Mouse (Mus musculus): ENCODE data around the gene Espn.

Espn gene

GRCm38 (mm10) chr4:152087211-152088081 lies 64.7 kb downstream of the Espn start:
- in situ Hi-C loops (cut with MboI; ENCODE audit: unreplicated experiment in 2 of 2), result loop anchor here in 1 of 2 experiments (25.0 kb wide), 1 partner anchor 925 kb away; no protein-coding TSS in a partner anchor

- in situ Hi-C loops (cut with MboI; ENCODE audit: unreplicated experiment in 2 of 2), result loop anchor here in 1 of 2 experiments (25.0 kb wide), 1 partner anchor 924 kb away; no protein-coding TSS in a partner anchor
Observed at GRCm38 (mm10) chr4:152086505-152087210, 65.5 kb downstream of the Espn start.

- in situ Hi-C loops (cut with MboI; ENCODE audit: unreplicated experiment in 2 of 2), result loop anchor here in 1 of 2 experiments (25.0 kb wide), 1 partner anchor 922 kb away; no protein-coding TSS in a partner anchor
Observed at GRCm38 (mm10) chr4:152084616-152085015, 67.6 kb downstream of the Espn start.

- in situ Hi-C loops (cut with MboI; ENCODE audit: unreplicated experiment in 2 of 2), result loop anchor here in 1 of 2 experiments (25.0 kb wide), 1 partner anchor 921 kb away; no protein-coding TSS in a partner anchor
Observed at GRCm38 (mm10) chr4:152083611-152084220, 68.5 kb downstream of the Espn start.

GRCm38 (mm10) chr4:152079931-152080330 lies 72.2 kb downstream of the Espn start:
- in situ Hi-C loops (cut with MboI; ENCODE audit: unreplicated experiment in 2 of 2), result loop anchor here in 1 of 2 experiments (25.0 kb wide), 1 partner anchor 918 kb away; no protein-coding TSS in a partner anchor

GRCm38 (mm10) chr4:152079261-152079660 lies 72.9 kb downstream of the Espn start:
- in situ Hi-C loops (cut with MboI; ENCODE audit: unreplicated experiment in 2 of 2), result loop anchor here in 1 of 2 experiments (25.0 kb wide), 1 partner anchor 917 kb away; no protein-coding TSS in a partner anchor

- in situ Hi-C loops (cut with MboI; ENCODE audit: unreplicated experiment in 2 of 2), result loop anchor here in 1 of 2 experiments (25.0 kb wide), 1 partner anchor 916 kb away; no protein-coding TSS in a partner anchor
Observed at GRCm38 (mm10) chr4:152078105-152078530, 74.1 kb downstream of the Espn start.

GRCm38 (mm10) chr4:152077191-152077590 lies 75.0 kb downstream of the Espn start:
- in situ Hi-C loops (cut with MboI; ENCODE audit: unreplicated experiment in 2 of 2), result loop anchor here in 1 of 2 experiments (25.0 kb wide), 1 partner anchor 915 kb away; no protein-coding TSS in a partner anchor

- in situ Hi-C loops (cut with MboI; ENCODE audit: unreplicated experiment in 2 of 2), result loop anchor here in 1 of 2 experiments (25.0 kb wide), 1 partner anchor 912 kb away; no protein-coding TSS in a partner anchor
Observed at GRCm38 (mm10) chr4:152074548-152074947, 77.6 kb downstream of the Espn start.

GRCm38 (mm10) chr4:152073715-152074114 lies 78.5 kb downstream of the Espn start:
- in situ Hi-C loops (cut with MboI; ENCODE audit: unreplicated experiment in 2 of 2), result loop anchor here in 1 of 2 experiments (25.0 kb wide), 1 partner anchor 911 kb away; no protein-coding TSS in a partner anchor

- in situ Hi-C loops (cut with MboI; ENCODE audit: unreplicated experiment in 2 of 2), result loop anchor here in 1 of 2 experiments (25.0 kb wide), 1 partner anchor 910 kb away; no protein-coding TSS in a partner anchor
Observed at GRCm38 (mm10) chr4:152072655-152073054, 79.5 kb downstream of the Espn start.

- in situ Hi-C loops (cut with MboI; ENCODE audit: unreplicated experiment in 2 of 2), result loop anchor here in 1 of 2 experiments (25.0 kb wide), 1 partner anchor 910 kb away; no protein-coding TSS in a partner anchor
Observed at GRCm38 (mm10) chr4:152072121-152072601, 80.0 kb downstream of the Espn start, which contains the start of gene Plekhg5. Gene Plekhg5, plus strand, starts transcription at chr4:152072498.

GRCm38 (mm10) chr4:152070494-152071396 lies 81.4 kb downstream of the Espn start:
- in situ Hi-C loops (cut with MboI; ENCODE audit: unreplicated experiment in 2 of 2), result loop anchor here in 1 of 2 experiments (25.0 kb wide), 1 partner anchor 908 kb away; no protein-coding TSS in a partner anchor

All from v-Abl transformed pro-B cells (cell line).